Mouse (Mus musculus) cerebellum, adult 11-12 months (tissue): ENCODE measurements at regions not wholly inside any gene's neighbourhood (a gene's known extent, or its start where the extent isn't known, plus 50 kb on each side); places are given as distances from the start of the nearest gene placed in this dataset.

Source experiments
- DNase-seq: peaks from one replicate; pipeline ENCODE4 v3.0.0; 2022

- peak; percentile 35 for DNase-seq
These were observed 83.8 kb upstream of the Gm11146 start for GRCm38 (mm10) chr16:77685651-77686190.

GRCm38 (mm10) chr16:77684521-77684920, 82.6 kb upstream of the Gm11146 start:
- no peak for DNase-seq

- DNase-seq, result no peak
These were observed 77.3 kb upstream of the Gm11146 start for GRCm38 (mm10) chr16:77679234-77679633.

GRCm38 (mm10) chr16:77676805-77677204, 74.9 kb upstream of the Gm11146 start:
- no peak for DNase-seq

- DNase-seq, result no peak
These were observed 74.1 kb upstream of the Gm11146 start for GRCm38 (mm10) chr16:77675885-77676597.

GRCm38 (mm10) chr16:77671253-77671652, 69.4 kb upstream of the Gm11146 start:
- DNase-seq, result no peak

- no peak for DNase-seq
These were observed 63.9 kb upstream of the Gm11146 start for GRCm38 (mm10) chr16:77665781-77666180.

GRCm38 (mm10) chr16:77662107-77662518, 60.2 kb upstream of the Gm11146 start:
- DNase-seq, result no peak

- no peak for DNase-seq
These were observed 51.4 kb upstream of the Gm11146 start for GRCm38 (mm10) chr16:77653306-77653705.
